Mouse (Mus musculus): ENCODE measurements around the gene Drc3. TPM values are rescaled to one million over a fixed set of nuclear protein-coding genes. Genes with fewer than 3 reads are reported as not detected.

Drc3 gene
- polyA plus RNA-seq (2016; fragmentation: Nextera tagmentation; extraction: Ambion mirVana), result 1.2 and 1.6 TPM in 2 replicates

DNA sequence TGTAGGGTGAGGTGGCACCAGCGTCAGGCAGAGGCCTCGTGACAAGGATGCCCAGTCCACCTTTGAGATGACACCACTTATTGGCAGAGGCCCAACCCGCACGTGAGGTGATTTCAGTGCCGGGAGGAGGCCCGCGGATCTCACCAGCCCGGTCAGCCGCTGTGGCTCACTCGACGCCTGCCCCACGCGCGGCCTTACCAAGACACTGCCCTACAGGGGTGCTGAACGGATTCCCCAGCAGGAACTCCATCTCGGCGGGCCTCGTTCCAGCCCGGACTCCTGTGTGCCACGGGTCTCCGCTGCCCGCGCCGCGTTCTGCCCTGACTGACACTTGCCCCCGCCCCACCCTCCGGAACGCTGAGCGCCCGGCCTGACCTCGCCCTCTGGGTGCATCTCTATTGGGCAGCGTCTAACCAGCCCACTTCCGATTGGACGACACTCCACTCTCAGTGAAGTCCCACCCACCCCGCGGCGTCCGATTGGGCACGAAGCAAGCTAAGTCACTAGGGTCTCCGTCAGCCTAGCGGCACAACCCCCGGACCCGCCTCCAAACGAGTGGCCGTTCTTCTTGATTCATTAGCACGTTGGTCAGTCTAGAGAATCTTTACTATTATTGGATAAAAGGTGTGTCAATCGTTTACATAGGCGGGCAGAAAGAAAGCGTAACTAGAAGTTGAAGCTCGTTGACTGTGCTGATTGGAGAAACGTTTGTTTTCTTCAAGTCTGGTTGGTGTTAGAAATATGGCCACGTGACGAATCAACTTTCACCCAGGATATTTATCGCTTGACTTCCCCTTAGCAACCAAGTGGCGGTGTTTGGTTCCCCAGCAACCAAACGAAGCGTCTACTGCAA is at the start of gene Drc3, which contains the start of gene Tom1l2:
Gene Drc3 (plus strand): TSS at position 771 of the 853 bp plus-strand sequence.
Gene Tom1l2 (minus strand): TSS at position 347 of the 853 bp plus-strand sequence.
- Histone ChIP-seq H3K27ac (replicated peaks) (peak within 1 kb of the TSS; percentile 80), H3K4me3 (peak within 1 kb of the TSS; percentile 77), H3K9me3 (no peaks in the 10 kb centered on the region), H3K36me3 (replicated peaks) (no peaks in the 10 kb centered on the region), H3K27me3 (replicated peaks; ENCODE audit: low read depth, poor library complexity, severe bottlenecking) (no peaks in the 10 kb centered on the region), H3K4me1 (peaks cover 22% of the 10 kb centered on the region)
- under 1% methylated on average over 57 of the region's 57 CpGs for WGBS
- peak; percentile 100 for DNase-seq (ENCODE audit: low spot score)

DNA sequence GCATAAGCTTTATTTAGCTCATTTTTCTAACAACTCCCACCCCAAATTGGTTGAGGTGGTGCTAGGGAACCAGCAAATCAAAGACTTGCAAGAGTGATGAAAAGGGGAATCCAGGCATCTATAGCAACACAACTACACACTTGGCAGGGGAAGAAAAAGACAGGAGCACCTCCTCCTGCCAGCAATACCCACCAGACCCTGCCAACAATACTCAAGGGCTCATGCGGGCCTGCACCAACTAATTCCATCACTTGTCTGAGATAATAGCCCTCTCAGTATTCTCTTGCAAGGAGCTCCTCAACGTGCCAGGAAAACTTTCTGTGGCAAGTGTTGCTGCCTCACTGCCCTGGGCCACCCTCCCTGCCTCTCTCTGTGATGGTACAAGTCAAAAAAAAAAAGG is 49.6 kb upstream of the Drc3 start:
- Histone ChIP-seq H3K27ac (replicated peaks) (no peak overlapping the region), H3K27me3 (replicated peaks; ENCODE audit: low read depth, poor library complexity, severe bottlenecking) (no peaks in the 10 kb centered on the region), H3K36me3 (replicated peaks) (no peaks in the 10 kb centered on the region), H3K4me3 (no peak overlapping the region), H3K9me3 (0 out of 2 replicates have a peak, but pooled peaks cover 7% of the 10 kb centered on the region), H3K4me1 (peaks cover 35% of the 10 kb centered on the region)
- WGBS, result 69% methylated on average over 2 of the region's 2 CpGs
- no peak for DNase-seq (ENCODE audit: low spot score)

DNA sequence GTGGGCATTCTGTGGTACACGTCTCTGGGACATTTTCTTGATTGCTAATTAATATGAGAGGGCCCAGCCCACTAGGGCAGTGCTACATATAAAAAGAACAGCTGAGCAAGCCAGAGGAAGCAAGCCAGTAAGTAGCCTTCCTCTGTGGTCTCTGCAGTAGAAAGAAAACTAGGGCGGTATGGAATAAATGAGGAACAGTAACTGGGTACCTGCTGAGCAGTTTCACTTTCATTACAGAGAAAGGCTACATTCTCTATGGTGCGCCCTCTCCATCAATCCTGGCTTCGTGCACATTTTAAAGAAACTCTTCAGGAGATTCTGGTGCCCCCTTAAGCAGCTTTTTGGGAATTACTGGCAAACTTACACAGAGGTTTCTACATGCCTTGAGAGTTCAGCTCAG is 47.5 kb upstream of the Drc3 start:
- H3K4me3 ChIP-seq, result no peak overlapping the region
- no peaks in the 10 kb centered on the region for H3K36me3 ChIP-seq (replicated peaks)
- H3K27me3 ChIP-seq (replicated peaks; ENCODE audit: low read depth, poor library complexity, severe bottlenecking), result no peaks in the 10 kb centered on the region
- DNase-seq (ENCODE audit: low spot score), result no peak
- peaks cover 41% of the 10 kb centered on the region for H3K4me1 ChIP-seq
- 0 out of 2 replicates have a peak, but pooled peaks cover 7% of the 10 kb centered on the region for H3K9me3 ChIP-seq
- no peak overlapping the region for H3K27ac ChIP-seq (replicated peaks)
- WGBS, result 68% methylated on average over 4 of the region's 4 CpGs

DNA sequence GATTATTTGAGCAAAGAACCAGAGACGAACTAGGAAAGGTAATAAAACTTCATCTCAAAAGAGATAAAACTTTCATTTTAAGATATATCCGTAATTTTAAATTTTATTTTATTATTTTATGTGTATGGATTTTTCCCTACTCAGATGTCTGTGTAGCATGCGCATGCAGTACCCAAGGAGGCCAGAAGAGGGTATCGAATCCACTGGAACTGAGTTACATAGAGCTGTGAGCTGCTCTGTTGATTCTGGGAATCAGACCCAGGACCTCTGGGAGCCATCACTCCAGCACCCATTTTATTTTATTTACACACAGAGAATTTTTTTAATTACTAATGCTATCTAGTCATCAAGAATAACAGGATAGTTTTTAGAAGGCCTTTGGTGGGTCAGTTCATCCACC is 46.3 kb upstream of the Drc3 start:
- Histone ChIP-seq H3K4me3 (no peak overlapping the region), H3K9me3 (0 out of 2 replicates have a peak, but pooled peaks cover 7% of the 10 kb centered on the region), H3K27ac (replicated peaks) (no peak overlapping the region), H3K27me3 (replicated peaks; ENCODE audit: low read depth, poor library complexity, severe bottlenecking) (no peaks in the 10 kb centered on the region), H3K36me3 (replicated peaks) (no peaks in the 10 kb centered on the region), H3K4me1 (peaks cover 41% of the 10 kb centered on the region)
- peak; percentile 43 for DNase-seq (ENCODE audit: low spot score)
- WGBS, result 57% methylated on average over 4 of the region's 4 CpGs

DNA sequence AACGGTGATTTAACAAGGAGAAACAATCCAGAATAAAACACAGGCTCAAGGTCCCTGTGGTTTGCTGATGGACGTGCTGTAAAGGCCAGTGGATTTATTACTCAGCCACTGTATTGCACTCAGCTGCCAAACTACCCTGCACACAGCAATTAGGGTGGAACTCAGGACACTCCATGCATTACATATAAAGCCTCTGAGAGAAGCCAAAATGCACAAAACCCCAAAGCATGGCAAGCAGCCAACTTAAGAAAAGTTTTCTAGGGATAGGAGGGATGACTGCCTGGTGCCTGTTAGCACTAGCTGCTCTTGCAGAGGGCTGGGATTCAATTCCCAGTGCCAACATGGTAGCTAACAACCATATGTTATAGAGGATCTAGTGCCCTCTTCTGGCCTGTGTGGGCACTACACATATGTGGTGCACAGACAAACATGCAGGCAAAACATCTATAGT is 45.7 kb upstream of the Drc3 start:
- no peaks in the 10 kb centered on the region for H3K36me3 ChIP-seq (replicated peaks)

DNA sequence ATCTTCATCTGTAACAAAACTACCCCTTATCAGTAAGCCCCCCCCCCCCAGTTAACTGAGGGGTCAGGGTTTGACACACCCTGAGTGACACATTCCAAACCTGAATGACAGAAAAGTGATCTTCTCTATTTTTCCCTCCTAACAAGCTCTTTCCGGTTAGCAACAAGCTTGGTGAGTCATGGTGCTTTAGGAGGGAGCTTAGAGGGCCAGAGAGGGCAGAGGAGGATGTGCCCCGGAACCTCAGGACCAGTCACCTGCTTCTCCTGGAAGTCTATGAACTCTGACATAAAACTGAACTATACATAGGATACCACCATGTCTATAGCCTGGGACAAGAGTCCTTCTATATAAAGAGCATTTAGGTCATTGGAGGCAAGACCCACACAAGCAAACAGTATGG is 45.1 kb upstream of the Drc3 start:
- H3K27me3 ChIP-seq (replicated peaks; ENCODE audit: low read depth, poor library complexity, severe bottlenecking), result no peaks in the 10 kb centered on the region
- no peak overlapping the region for H3K4me3 ChIP-seq
- H3K36me3 ChIP-seq (replicated peaks), result no peaks in the 10 kb centered on the region
- WGBS, result 94% methylated on average over 2 of the region's 2 CpGs
- no peak for DNase-seq (ENCODE audit: low spot score)
- peaks cover 37% of the 10 kb centered on the region for H3K4me1 ChIP-seq
- 0 out of 2 replicates have a peak, but pooled peaks cover 7% of the 10 kb centered on the region for H3K9me3 ChIP-seq
- no peak overlapping the region; the same call in 1 of the 2 replicates for H3K27ac ChIP-seq (replicated peaks)

More for the DNA sequence above, 45.7 kb upstream of the Drc3 start:
- no peak overlapping the region for H3K27ac ChIP-seq (replicated peaks)
- 0 out of 2 replicates have a peak, but pooled peaks cover 7% of the 10 kb centered on the region for H3K9me3 ChIP-seq
- peaks cover 41% of the 10 kb centered on the region for H3K4me1 ChIP-seq
- 91% methylated on average over 2 of the region's 2 CpGs for WGBS
- DNase-seq (ENCODE audit: low spot score), result no peak
- H3K4me3 ChIP-seq, result no peak overlapping the region
- H3K27me3 ChIP-seq (replicated peaks; ENCODE audit: low read depth, poor library complexity, severe bottlenecking), result no peaks in the 10 kb centered on the region

DNA sequence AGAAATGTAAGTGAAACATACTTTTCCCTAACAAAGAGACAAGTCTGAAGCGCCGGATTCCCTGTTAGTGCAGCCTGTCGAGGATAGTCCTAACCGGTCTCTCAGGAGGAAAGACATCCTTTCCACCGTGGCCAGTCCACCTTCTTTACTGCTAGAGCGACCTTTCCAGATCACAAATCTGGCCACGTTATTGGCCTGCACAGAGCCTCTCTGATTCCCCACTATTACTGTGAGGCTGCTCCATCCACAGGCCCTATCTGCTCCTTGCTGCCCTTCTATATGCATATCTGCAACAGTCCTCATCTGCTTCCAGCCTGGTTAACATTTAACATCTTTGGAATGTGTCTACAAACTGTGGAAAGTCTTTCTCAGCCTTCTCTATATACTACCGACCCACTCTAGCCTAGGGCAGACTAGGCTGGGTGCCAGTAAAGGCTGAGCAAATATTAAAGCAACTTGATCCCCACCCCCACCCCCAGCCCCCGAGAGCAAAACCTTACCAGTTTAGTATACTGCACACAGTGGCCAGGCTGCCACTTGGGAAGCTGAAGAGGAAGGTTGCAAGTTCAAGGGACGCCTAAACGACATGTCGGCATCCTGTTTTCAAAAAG is 44.5 kb upstream of the Drc3 start:
- Histone ChIP-seq H3K4me3 (no peak overlapping the region), H3K27ac (replicated peaks) (no peak overlapping the region; the same call in 1 of the 2 replicates), H3K9me3 (0 out of 2 replicates have a peak, but pooled peaks cover 7% of the 10 kb centered on the region), H3K27me3 (replicated peaks; ENCODE audit: low read depth, poor library complexity, severe bottlenecking) (no peaks in the 10 kb centered on the region), H3K4me1 (peaks cover 34% of the 10 kb centered on the region), H3K36me3 (replicated peaks) (no peaks in the 10 kb centered on the region)
- 78% methylated on average over 12 of the region's 12 CpGs for WGBS
- no peak for DNase-seq (ENCODE audit: low spot score)

DNA sequence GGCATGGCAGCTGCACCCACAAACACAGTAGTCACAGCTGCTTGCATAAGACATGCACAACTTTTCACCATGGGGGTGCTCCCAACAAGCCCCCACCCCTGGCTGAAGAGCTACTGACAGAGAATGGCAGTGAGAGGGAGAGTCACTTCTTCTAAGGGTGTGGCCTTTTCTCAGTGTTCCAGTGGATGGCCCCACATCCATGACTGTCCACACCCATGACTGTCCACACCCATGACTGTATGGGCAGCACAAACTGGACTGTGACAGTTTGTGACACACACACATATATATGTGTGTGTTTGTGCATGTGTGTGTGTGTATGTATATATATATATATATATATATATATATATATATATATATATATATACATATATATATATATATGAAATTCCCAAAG is 43.3 kb upstream of the Drc3 start:
- Histone ChIP-seq H3K27ac (replicated peaks) (no peak overlapping the region), H3K36me3 (replicated peaks) (no peaks in the 10 kb centered on the region), H3K9me3 (0 out of 2 replicates have a peak, but pooled peaks cover 7% of the 10 kb centered on the region), H3K4me1 (peaks cover 34% of the 10 kb centered on the region), H3K27me3 (replicated peaks; ENCODE audit: low read depth, poor library complexity, severe bottlenecking) (no peaks in the 10 kb centered on the region), H3K4me3 (no peak overlapping the region)
- DNase-seq (ENCODE audit: low spot score), result no peak

DNA sequence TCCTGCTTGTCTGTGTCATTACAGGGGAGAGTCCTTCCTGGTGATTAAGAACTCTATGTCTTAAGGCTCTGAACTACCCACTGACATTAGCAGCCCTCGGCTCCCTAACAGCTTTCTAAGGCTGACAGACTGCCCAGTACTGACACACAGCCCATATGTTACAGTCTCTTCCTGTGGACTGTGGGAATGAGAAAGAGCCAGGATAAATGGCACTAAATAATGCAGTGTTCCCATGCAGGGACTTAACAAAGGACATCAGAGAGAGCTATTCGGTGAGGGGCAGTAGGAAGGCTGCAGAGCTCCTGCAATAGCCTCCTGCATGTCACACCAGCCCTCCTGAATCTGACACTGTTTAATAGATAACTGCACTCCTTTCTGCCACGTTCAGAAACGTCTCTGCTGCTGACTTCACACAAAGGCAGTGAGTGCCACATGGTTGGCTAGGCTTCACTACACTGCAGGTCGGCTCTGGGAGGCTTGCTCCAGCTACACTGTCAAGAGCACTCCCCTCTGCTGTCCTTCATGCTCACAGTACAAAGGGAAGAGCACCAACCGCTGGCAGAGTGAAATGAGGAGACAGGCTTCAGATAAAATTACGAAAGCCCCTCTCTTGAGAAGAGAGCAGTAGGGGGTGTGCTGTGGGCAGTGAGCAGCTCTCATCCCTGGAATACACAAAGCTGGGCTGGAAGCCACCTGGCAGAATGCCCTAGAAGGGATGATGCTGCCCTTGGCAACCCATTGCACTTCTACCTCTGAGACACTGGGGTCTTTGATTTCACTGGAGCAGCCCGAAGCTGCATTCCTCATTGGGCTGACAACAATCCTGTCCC is 41.9 kb upstream of the Drc3 start:
- no peaks in the 10 kb centered on the region for H3K27me3 ChIP-seq (replicated peaks; ENCODE audit: low read depth, poor library complexity, severe bottlenecking)
- H3K27ac ChIP-seq (replicated peaks), result peak overlapping the region; percentile 45
- WGBS, result 19% methylated on average over 8 of the region's 8 CpGs
- 0 out of 2 replicates have a peak, but pooled peaks cover 7% of the 10 kb centered on the region for H3K9me3 ChIP-seq
- no peak for DNase-seq (ENCODE audit: low spot score)
- peaks cover 37% of the 10 kb centered on the region for H3K4me1 ChIP-seq
- H3K4me3 ChIP-seq, result no peak overlapping the region
- H3K36me3 ChIP-seq (replicated peaks), result no peaks in the 10 kb centered on the region

DNA sequence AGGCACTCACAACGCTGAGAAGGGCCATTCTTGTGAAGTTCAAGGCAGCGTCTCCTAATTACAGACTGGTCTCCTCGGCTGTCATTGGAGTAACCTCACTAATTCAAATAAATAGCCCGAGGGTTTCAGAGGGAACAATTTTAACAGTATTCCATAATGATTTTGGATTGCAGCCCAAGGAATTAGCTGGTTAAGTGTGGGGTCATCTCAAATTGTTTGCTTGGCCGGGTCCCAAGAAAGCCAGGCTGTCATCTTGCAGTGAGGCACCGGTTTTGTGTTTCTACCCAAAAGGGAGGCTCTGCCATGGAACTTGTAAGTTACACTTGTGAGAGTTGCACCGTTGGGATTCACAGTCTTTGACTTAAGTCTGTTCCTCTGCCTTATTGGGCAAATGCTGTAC is 36.9 kb upstream of the Drc3 start:
- Histone ChIP-seq H3K27ac (replicated peaks) (no peak overlapping the region), H3K4me1 (peaks cover 24% of the 10 kb centered on the region), H3K27me3 (replicated peaks; ENCODE audit: low read depth, poor library complexity, severe bottlenecking) (no peaks in the 10 kb centered on the region), H3K9me3 (no peaks in the 10 kb centered on the region), H3K4me3 (no peak overlapping the region), H3K36me3 (replicated peaks) (no peaks in the 10 kb centered on the region)
- 61% methylated on average over 7 of the region's 7 CpGs for WGBS
- DNase-seq (ENCODE audit: low spot score), result no peak

DNA sequence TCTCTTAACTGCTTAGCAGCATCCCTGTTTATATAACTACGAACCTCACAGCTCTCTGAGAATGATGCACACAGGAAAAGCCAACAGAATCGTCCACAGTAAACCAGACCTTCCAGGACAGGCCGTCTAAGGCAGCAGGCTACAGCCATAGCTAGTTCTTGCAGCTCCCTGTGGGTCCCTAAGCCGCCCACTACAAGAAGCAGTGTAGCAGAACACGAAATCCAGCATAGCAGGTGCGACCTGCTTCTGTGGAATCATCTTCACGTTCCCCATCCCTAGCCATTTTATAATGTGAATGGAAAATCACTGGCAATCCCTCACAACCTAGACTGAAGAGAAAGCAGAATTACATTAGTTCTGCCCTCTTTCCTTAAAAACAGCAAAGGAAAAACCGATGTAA is 36.2 kb upstream of the Drc3 start:
- H3K27me3 ChIP-seq (replicated peaks; ENCODE audit: low read depth, poor library complexity, severe bottlenecking), result no peaks in the 10 kb centered on the region
- no peak overlapping the region for H3K4me3 ChIP-seq
- peaks cover 17% of the 10 kb centered on the region for H3K4me1 ChIP-seq
- H3K36me3 ChIP-seq (replicated peaks), result no peaks in the 10 kb centered on the region
- no peak for DNase-seq (ENCODE audit: low spot score)
- no peaks in the 10 kb centered on the region for H3K9me3 ChIP-seq
- 84% methylated on average over 8 of the region's 8 CpGs for WGBS
- H3K27ac ChIP-seq (replicated peaks), result no peak overlapping the region
